Mouse (Mus musculus) spleen, postnatal 14 days (tissue): ENCODE data around the gene Olfr921.

Source experiments
- DNase-seq, 2 experiments: peaks; one replicate each; pipeline ENCODE4 v3.0.0; 2021 to 2022; ENCODE audit warnings: low spot score in 2 of 2

Gene Olfr921

GRCm38 (mm10) chr9:38772768-38773167 lies at the start of gene Olfr921:
Olfr921 (plus strand) TSS chr9:38773068.
- no peak for DNase-seq

GRCm38 (mm10) chr9:38724044-38724443 lies 48.8 kb upstream of the Olfr921 start:
- no peak for DNase-seq

GRCm38 (mm10) chr9:38728218-38728617 lies 44.6 kb upstream of the Olfr921 start:
- no peak for DNase-seq

GRCm38 (mm10) chr9:38741408-38741807 lies 31.5 kb upstream of the Olfr921 start:
- no peak for DNase-seq

- DNase-seq: no peak
Observed at GRCm38 (mm10) chr9:38744619-38745315, 28.1 kb upstream of the Olfr921 start.

GRCm38 (mm10) chr9:38751999-38752398 lies 20.9 kb upstream of the Olfr921 start, which contains the start of gene Olfr920:
Olfr920 (plus strand) TSS chr9:38752299.
- DNase-seq: no peak

- no peak for DNase-seq
Observed at GRCm38 (mm10) chr9:38792689-38793088, 19.8 kb downstream of the Olfr921 start.

GRCm38 (mm10) chr9:38805696-38806095 lies 32.8 kb downstream of the Olfr921 start:
- DNase-seq: no peak

- no peak for DNase-seq
Observed at GRCm38 (mm10) chr9:38814314-38814713, 41.4 kb downstream of the Olfr921 start, which contains the start of gene Olfr922. Olfr922 (plus strand) TSS chr9:38814614.

- no peak for DNase-seq
Observed at GRCm38 (mm10) chr9:38815458-38815986, 42.7 kb downstream of the Olfr921 start.

- DNase-seq: no peak
Observed at GRCm38 (mm10) chr9:38826245-38826644, 53.4 kb downstream of the Olfr921 start, which contains the start of gene Olfr923. Olfr923 (plus strand) TSS chr9:38826545.
